Mouse (Mus musculus): ENCODE measurements around the gene Kif1c. TPM values are rescaled to one million over a fixed set of nuclear protein-coding genes. Genes with fewer than 3 reads are reported as not detected.

The Kif1c gene
- polyA plus RNA-seq, 1 experiment from 2014 or later = 4.0 TPM

- H3K4me2 ChIP-seq (ENCODE audit: low read length) = peak overlapping the region; percentile 19; the same call in 1 of the 2 replicates
- no peak overlapping the region for H3K4me3 ChIP-seq (replicated peaks; ENCODE audit: low read depth, low read length)
- DNase-seq (peak; percentile 85), ATAC-seq (ENCODE audit: low FRiP score, low TSS enrichment) (peak; percentile 73)
- H3K4me1 ChIP-seq (ENCODE audit: control insufficient read depth, insufficient read depth, low read length) = peaks cover 17% of the 10 kb centered on the region
- peaks cover 50% of the 10 kb centered on the region for H3K36me3 ChIP-seq (ENCODE audit: control insufficient read depth, insufficient read depth, low read length)
- no peaks in the 10 kb centered on the region for H3K9me3 ChIP-seq (ENCODE audit: control insufficient read depth, low read length)
- WGBS = 8% methylated on average over 11 of the region's 11 CpGs
- no peak overlapping the region for H3K9ac ChIP-seq (replicated peaks; ENCODE audit: low read length)
- no peaks in the 10 kb centered on the region for H3K27me3 ChIP-seq (ENCODE audit: control insufficient read depth, insufficient read depth, low read length)
- H3K27ac ChIP-seq (replicated peaks; ENCODE audit: low read depth, low read length) = peak overlapping the region; percentile 62
These were observed 18.3 kb upstream of the Kif1c start for GRCm38 (mm10) chr11:70681897-70682581.

DNA sequence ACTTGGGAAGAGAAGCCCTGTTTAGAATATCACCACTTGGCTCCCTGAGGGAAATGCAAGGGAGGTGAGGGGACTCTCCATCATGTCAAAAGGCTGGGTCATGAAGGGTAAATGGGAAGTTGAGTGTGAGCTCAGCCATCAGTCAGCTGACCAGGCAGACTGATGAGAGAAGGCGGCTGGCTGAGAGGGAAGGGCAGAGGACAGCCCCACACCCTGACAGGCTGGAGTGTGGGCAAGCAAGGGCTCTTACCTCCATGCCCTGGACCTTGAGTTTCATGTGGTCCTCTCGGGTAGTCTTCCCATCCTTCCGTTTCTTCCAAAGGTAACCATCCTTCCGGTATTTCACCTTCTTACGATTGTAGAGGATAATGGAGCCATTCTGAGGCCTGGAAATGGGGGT lies 16.7 kb upstream of the Kif1c start:
- no peak overlapping the region for H3K4me3 ChIP-seq (replicated peaks; ENCODE audit: low read depth, low read length)
- H3K4me2 ChIP-seq (ENCODE audit: low read length) = no peak overlapping the region
- no peaks in the 10 kb centered on the region for H3K27me3 ChIP-seq (ENCODE audit: control insufficient read depth, insufficient read depth, low read length)
- peaks cover 24% of the 10 kb centered on the region for H3K4me1 ChIP-seq (ENCODE audit: control insufficient read depth, insufficient read depth, low read length)
- no peaks in the 10 kb centered on the region for H3K9me3 ChIP-seq (ENCODE audit: control insufficient read depth, low read length)
- no peak for DNase-seq
- H3K27ac ChIP-seq (replicated peaks; ENCODE audit: low read depth, low read length) = no peak overlapping the region
- H3K36me3 ChIP-seq (ENCODE audit: control insufficient read depth, insufficient read depth, low read length) = peaks cover 43% of the 10 kb centered on the region
- no peak overlapping the region for H3K9ac ChIP-seq (replicated peaks; ENCODE audit: low read length)
- WGBS = 93% methylated on average over 5 of the region's 5 CpGs
- no peak for ATAC-seq (ENCODE audit: low FRiP score, low TSS enrichment)

DNA sequence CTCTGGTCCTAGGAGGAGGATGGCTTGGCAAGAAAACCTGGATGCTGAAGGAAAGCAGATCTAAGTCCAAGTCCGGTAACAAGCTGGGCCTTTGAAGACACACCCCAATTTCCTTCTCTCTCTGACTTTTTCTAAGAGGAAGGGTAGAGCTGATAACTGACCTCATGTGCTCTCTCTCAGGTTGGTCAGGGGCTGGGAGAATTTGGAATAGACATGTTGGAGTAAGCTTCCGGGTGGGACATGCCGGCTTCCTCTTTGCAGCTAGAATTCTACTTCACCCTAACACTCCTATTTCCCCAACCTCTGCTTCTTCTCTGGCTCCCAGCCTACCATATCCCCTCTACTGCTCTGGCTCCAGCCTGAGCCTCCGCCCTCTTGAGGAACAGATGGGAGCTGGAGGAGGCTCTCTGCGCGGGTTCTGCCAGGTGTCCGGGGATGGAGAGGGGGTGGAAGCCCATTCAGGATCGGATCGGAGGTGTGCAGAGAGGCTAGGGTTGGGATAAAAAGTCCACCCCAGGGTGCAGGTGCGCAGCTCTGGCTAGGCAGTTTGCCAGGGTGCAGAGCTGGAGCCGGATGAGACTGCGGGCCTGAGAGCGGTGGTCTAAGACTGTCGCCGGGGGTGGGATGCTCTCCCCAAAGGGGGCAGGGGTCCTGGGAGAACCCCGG lies 13.3 kb upstream of the Kif1c start:
- H3K27me3 ChIP-seq (ENCODE audit: control insufficient read depth, insufficient read depth, low read length) = no peaks in the 10 kb centered on the region
- no peaks in the 10 kb centered on the region for H3K9me3 ChIP-seq (ENCODE audit: control insufficient read depth, low read length)
- H3K4me3 ChIP-seq (replicated peaks; ENCODE audit: low read depth, low read length) = peak overlapping the region; percentile 91
- DNase-seq = peak; percentile 59
- H3K9ac ChIP-seq (replicated peaks; ENCODE audit: low read length) = peak overlapping the region; percentile 84
- WGBS = 4% methylated on average over 16 of the region's 16 CpGs
- H3K4me2 ChIP-seq (ENCODE audit: low read length) = peak overlapping the region; percentile 85
- H3K27ac ChIP-seq (replicated peaks; ENCODE audit: low read depth, low read length) = peak overlapping the region; percentile 85
- peak; percentile 63; the same call in 1 of the 2 replicates for ATAC-seq (ENCODE audit: low FRiP score, low TSS enrichment)
- H3K4me1 ChIP-seq (ENCODE audit: control insufficient read depth, insufficient read depth, low read length) = peaks cover 28% of the 10 kb centered on the region
- H3K36me3 ChIP-seq (ENCODE audit: control insufficient read depth, insufficient read depth, low read length) = peaks cover 25% of the 10 kb centered on the region

DNA sequence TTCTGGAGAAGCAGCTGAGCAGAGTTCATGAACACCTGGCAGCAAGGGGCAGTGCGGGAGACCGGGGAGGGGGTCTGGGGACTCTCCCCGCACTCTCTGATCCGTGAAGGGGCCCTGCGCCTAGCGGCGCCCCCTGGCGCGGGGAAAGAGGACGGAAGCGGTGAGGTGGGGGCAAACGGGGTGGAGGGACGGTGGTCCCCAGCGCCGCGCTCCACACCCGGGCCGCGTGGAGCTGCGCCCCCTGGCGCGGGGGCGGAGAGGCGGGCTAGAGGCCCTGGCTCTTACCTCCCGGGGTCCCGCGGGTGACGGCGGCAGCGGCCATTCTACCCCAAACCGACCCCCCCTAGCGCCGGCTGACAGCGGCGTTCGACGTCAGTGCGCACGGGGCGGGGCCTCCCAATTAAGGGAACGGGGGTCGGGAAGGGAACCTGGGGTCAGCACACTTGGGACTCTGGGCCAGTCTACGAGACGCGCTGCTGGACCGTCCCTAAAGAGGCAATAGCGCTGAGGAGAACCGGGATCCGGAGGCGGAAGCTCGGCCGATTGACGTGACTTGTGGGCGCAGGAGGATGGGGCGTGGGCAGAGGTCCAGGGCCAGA lies 12.6 kb upstream of the Kif1c start, which contains the start of gene Camta2:
Gene Camta2 (minus strand): TSS at position 505 of the 599 bp plus-strand sequence.
- H3K9me3 ChIP-seq (ENCODE audit: control insufficient read depth, low read length) = no peaks in the 10 kb centered on the region
- DNase-seq = peak; percentile 91
- H3K4me2 ChIP-seq (ENCODE audit: low read length) = peak within 1 kb of the TSS; percentile 85
- peak within 1 kb of the TSS; percentile 85 for H3K27ac ChIP-seq (replicated peaks; ENCODE audit: low read depth, low read length)
- no peaks in the 10 kb centered on the region for H3K27me3 ChIP-seq (ENCODE audit: control insufficient read depth, insufficient read depth, low read length)
- peak within 1 kb of the TSS; percentile 91 for H3K4me3 ChIP-seq (replicated peaks; ENCODE audit: low read depth, low read length)
- peaks cover 18% of the 10 kb centered on the region for H3K36me3 ChIP-seq (ENCODE audit: control insufficient read depth, insufficient read depth, low read length)
- ATAC-seq (ENCODE audit: low FRiP score, low TSS enrichment) = peak; percentile 85
- peaks cover 21% of the 10 kb centered on the region for H3K4me1 ChIP-seq (ENCODE audit: control insufficient read depth, insufficient read depth, low read length)
- WGBS = under 1% methylated on average over 55 of the region's 55 CpGs
- peak within 1 kb of the TSS; percentile 84 for H3K9ac ChIP-seq (replicated peaks; ENCODE audit: low read length)

GRCm38 (mm10) chr11:70688372-70688771 lies 12.0 kb upstream of the Kif1c start:
- no peak for DNase-seq
- Histone ChIP-seq H3K9ac (replicated peaks; ENCODE audit: low read length) (peak overlapping the region; percentile 84), H3K9me3 (ENCODE audit: control insufficient read depth, low read length) (no peaks in the 10 kb centered on the region), H3K27me3 (ENCODE audit: control insufficient read depth, insufficient read depth, low read length) (no peaks in the 10 kb centered on the region), H3K4me1 (ENCODE audit: control insufficient read depth, insufficient read depth, low read length) (peaks cover 18% of the 10 kb centered on the region), H3K4me2 (ENCODE audit: low read length) (peak overlapping the region; percentile 85), H3K4me3 (replicated peaks; ENCODE audit: low read depth, low read length) (peak overlapping the region; percentile 91), H3K36me3 (ENCODE audit: control insufficient read depth, insufficient read depth, low read length) (peaks cover 12% of the 10 kb centered on the region), H3K27ac (replicated peaks; ENCODE audit: low read depth, low read length) (peak overlapping the region; percentile 85)
- WGBS = 9% methylated on average over 8 of the region's 8 CpGs
- no peak for ATAC-seq (ENCODE audit: low FRiP score, low TSS enrichment)

GRCm38 (mm10) chr11:70689578-70689977 lies 10.8 kb upstream of the Kif1c start:
- Histone ChIP-seq H3K4me2 (ENCODE audit: low read length) (no peak overlapping the region), H3K27me3 (ENCODE audit: control insufficient read depth, insufficient read depth, low read length) (no peaks in the 10 kb centered on the region), H3K4me1 (ENCODE audit: control insufficient read depth, insufficient read depth, low read length) (peaks cover 18% of the 10 kb centered on the region), H3K27ac (replicated peaks; ENCODE audit: low read depth, low read length) (no peak overlapping the region), H3K4me3 (replicated peaks; ENCODE audit: low read depth, low read length) (no peak overlapping the region), H3K36me3 (ENCODE audit: control insufficient read depth, insufficient read depth, low read length) (no peaks in the 10 kb centered on the region), H3K9ac (replicated peaks; ENCODE audit: low read length) (no peak overlapping the region), H3K9me3 (ENCODE audit: control insufficient read depth, low read length) (no peaks in the 10 kb centered on the region)
- WGBS = 53% methylated on average over 4 of the region's 4 CpGs
- DNase-seq = no peak
- no peak for ATAC-seq (ENCODE audit: low FRiP score, low TSS enrichment)

GRCm38 (mm10) chr11:70693504-70693903 lies 6.8 kb upstream of the Kif1c start:
- ATAC-seq (ENCODE audit: low FRiP score, low TSS enrichment) (no peak), DNase-seq (no peak)
- Histone ChIP-seq H3K4me3 (replicated peaks; ENCODE audit: low read depth, low read length) (no peak overlapping the region), H3K27ac (replicated peaks; ENCODE audit: low read depth, low read length) (no peak overlapping the region), H3K9ac (replicated peaks; ENCODE audit: low read length) (no peak overlapping the region), H3K4me1 (ENCODE audit: control insufficient read depth, insufficient read depth, low read length) (peaks cover 6% of the 10 kb centered on the region), H3K27me3 (ENCODE audit: control insufficient read depth, insufficient read depth, low read length) (no peaks in the 10 kb centered on the region), H3K4me2 (ENCODE audit: low read length) (no peak overlapping the region), H3K36me3 (ENCODE audit: control insufficient read depth, insufficient read depth, low read length) (no peaks in the 10 kb centered on the region), H3K9me3 (ENCODE audit: control insufficient read depth, low read length) (no peaks in the 10 kb centered on the region)
- 68% methylated on average over 3 of the region's 3 CpGs for WGBS

DNA sequence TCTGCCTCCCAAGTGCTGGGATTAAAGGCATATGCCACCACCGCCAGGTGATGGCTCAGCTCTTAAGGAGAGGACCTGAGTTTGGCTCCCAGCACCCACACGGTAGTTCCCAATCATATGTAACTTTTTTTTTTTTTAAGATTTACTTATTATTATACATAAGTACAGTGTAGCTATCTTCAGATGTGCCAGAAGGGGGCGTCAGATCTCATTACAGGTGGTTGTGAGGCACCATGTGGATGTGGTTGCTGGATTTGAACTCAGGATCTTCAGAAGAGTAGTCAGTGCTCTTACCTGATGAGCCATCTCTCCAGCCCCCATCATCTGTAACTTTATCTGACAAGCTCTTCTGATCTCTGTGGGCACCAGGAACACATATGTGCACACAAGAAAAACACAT lies 3.0 kb upstream of the Kif1c start:
- no peaks in the 10 kb centered on the region for H3K27me3 ChIP-seq (ENCODE audit: control insufficient read depth, insufficient read depth, low read length)
- 75% methylated on average over 3 of the region's 3 CpGs for WGBS
- no peaks in the 10 kb centered on the region for H3K36me3 ChIP-seq (ENCODE audit: control insufficient read depth, insufficient read depth, low read length)
- no peaks in the 10 kb centered on the region for H3K9me3 ChIP-seq (ENCODE audit: control insufficient read depth, low read length)
- no peak overlapping the region for H3K4me3 ChIP-seq (replicated peaks; ENCODE audit: low read depth, low read length)
- H3K4me1 ChIP-seq (ENCODE audit: control insufficient read depth, insufficient read depth, low read length) = peaks cover 18% of the 10 kb centered on the region
- DNase-seq (no peak), ATAC-seq (ENCODE audit: low FRiP score, low TSS enrichment) (no peak)
- no peak overlapping the region for H3K9ac ChIP-seq (replicated peaks; ENCODE audit: low read length)
- no peak overlapping the region for H3K27ac ChIP-seq (replicated peaks; ENCODE audit: low read depth, low read length)
- H3K4me2 ChIP-seq (ENCODE audit: low read length) = no peak overlapping the region

Measured in midbrain, embryonic 14.5 days (tissue).